Mouse (Mus musculus) splenic B cell, adult 2 months (primary cell): Measurements from ENCODE around the gene Zfp472.

Experiments used
- DNase-seq: peaks from one replicate; pipeline ENCODE4 v3.0.0-alpha.2; 2011; ENCODE audit warnings: low read depth, low spot score
- H3K27me3 ChIP-seq: 2 replicates; pipeline ENCODE4 v1.6.1; 2012; ENCODE audit warnings: mild to moderate bottlenecking, low read length, moderate library complexity, mixed read lengths; ENCODE audit not compliant: control insufficient read depth, poor library complexity, insufficient read depth, severe bottlenecking
- H3K36me3 ChIP-seq: 2 replicates; pipeline ENCODE4 v1.6.1; 2012; ENCODE audit warnings: mild to moderate bottlenecking, low read length, moderate library complexity, mixed read lengths; ENCODE audit not compliant: control insufficient read depth, poor library complexity, insufficient read depth, severe bottlenecking

Gene Zfp472

DNA sequence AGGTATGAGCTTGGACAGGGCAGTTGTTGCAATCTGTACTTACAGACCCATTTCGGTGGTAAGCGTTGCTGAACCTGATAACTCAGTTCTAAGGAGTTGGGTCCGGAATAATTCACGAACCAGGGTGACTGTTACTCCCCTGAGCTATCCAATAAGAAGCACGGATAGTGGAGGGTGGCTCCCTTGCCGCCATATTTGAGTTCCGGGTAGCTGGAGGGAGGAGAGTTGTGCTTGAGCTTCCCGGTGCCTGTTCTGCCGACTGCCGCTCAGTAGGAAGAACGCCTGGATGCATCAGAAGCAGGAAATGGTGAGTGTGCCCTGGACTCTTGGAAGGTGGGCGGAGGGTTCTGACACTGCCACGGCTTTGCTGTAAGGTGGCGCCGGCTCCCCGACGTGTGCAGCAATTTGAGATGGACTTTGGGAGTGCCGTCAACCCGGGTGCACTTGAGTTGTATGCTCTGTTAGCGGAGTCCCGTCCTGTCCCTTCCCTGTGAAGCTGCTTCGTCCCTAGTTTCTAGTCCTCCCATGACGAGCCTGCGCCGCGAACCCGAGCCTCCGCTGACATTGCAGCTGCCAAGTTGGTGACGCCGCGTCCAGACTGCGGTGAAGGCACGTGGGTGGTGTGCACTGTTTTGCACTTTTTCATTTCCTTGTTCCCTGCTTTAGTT is at the start of gene Zfp472:
Gene Zfp472, plus strand, starts transcription at position 192 of the 668 bp plus-strand sequence.
- H3K27me3 ChIP-seq: no peaks in the 10 kb centered on the region
- peak; percentile 94 for DNase-seq
- H3K36me3 ChIP-seq: no peaks in the 10 kb centered on the region

DNA sequence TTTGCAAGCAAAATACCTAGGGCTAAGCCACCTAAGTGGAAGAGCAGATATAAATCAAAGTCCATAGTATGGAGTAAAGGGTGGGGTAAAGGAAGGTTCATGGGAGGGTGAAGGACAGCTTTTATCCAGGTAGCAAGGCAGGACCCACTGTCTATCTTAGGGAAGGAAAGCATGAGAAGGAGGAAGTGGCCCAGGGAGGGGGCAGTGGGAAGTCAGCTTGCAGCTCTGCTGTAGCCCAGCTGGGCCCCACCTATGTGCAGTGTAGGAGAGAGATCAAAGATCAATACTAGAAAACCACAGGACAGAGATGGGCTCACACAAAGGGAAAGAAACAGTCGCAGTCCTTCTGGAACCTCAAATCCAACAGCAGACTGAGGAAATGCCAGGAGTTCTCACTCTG is 49.5 kb upstream of the Zfp472 start:
- Histone ChIP-seq H3K27me3 (no peaks in the 10 kb centered on the region), H3K36me3 (no peaks in the 10 kb centered on the region)
- DNase-seq: no peak

DNA sequence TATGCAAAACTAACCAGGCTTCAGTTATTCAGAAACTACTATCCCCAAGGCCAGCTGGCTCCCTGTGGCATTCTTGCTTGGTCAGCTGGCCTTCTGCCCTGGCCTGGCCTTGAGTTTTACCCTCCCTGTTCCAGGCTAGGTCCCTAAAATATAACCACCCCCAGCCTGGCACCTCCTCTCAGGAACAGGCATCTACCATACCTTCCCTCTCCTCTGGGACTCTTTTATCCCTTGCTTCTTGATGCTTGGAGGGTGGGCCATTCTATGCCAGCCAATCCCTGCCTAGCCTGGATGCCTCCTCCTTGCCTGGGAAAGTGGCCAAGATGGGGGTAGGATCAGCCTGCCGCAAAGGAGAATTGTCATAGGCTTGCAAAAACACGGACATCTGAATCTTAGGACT is 48.5 kb upstream of the Zfp472 start, which contains the start of gene Cyp4f14:
Gene Cyp4f14, minus strand, starts transcription at position 212 of the 400 bp plus-strand sequence.
- Histone ChIP-seq H3K27me3 (no peaks in the 10 kb centered on the region), H3K36me3 (no peaks in the 10 kb centered on the region)
- DNase-seq: no peak

DNA sequence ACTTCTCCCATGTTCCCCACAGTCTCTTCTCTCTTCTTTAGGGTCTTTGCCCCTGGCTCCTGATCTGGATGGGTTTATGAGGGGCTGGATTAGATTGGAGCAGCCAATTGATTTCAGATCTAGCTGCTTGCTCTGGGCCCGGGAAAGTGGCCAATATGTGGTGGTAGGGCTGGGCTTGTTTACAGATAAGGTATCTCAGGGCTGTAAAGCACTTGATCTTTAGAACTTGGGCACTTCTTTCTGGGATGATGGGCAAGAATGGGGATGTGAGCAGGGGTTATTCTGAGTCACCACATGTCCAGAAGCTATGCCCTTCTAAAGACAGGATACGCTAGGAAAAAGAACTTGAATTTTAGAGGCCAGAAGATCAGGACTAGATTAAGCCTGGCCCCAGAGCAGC is 46.5 kb upstream of the Zfp472 start:
- Histone ChIP-seq H3K27me3 (no peaks in the 10 kb centered on the region), H3K36me3 (no peaks in the 10 kb centered on the region)
- no peak for DNase-seq

DNA sequence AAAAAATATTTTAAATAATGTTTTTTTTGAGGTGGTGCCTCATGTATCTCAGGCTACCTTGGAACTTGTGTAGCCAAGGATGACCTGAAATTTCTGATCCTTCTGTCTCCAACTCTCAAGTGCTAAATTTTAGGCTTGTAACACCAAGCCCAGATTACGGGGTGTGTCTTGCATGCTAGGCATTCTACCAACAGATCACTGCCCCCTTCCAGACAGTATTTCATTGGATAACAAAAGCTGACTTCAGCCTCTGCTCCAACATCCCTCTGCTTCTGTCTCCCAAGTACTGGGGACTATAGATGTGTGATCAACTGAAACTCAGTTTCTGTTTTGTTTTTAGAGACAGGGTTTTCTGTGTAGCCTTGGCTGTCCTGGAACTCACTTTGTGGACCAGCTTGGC is 41.9 kb upstream of the Zfp472 start:
- H3K27me3 ChIP-seq: no peaks in the 10 kb centered on the region
- no peak for DNase-seq
- no peaks in the 10 kb centered on the region for H3K36me3 ChIP-seq

DNA sequence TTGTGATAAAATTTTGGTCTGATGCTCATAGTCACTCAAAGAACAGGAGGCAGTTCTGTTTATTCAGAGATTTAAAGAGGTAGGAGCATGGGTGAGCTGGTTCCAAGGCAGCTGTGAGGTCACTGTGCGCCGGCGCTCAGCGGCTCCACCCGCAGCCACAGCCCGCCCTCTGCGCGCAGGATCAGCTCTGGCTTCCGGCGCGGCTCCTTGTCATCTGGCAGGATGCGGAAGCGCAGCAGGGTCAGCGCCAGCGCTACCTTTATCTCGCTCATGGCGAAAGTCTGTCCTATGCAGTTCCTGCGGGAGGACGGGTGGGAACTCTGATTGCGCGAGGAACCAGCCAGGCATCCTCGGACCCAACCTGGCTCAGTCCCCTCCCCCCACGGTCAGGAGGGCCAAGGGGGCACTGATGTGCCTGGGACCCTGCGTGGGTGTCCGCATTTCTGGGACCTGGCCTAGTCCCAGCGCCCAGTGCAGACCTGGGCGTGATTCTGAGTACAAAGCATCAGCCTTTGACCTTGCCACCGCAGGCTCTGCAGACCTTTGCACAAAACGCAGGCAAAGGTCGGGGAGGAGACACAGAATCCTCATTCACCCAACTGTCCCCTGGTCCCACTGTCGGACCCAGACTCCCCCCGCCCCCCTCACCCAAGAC is 40.8 kb upstream of the Zfp472 start:
- peak; percentile 76 for DNase-seq
- H3K27me3 ChIP-seq: no peaks in the 10 kb centered on the region
- H3K36me3 ChIP-seq: no peaks in the 10 kb centered on the region

DNA sequence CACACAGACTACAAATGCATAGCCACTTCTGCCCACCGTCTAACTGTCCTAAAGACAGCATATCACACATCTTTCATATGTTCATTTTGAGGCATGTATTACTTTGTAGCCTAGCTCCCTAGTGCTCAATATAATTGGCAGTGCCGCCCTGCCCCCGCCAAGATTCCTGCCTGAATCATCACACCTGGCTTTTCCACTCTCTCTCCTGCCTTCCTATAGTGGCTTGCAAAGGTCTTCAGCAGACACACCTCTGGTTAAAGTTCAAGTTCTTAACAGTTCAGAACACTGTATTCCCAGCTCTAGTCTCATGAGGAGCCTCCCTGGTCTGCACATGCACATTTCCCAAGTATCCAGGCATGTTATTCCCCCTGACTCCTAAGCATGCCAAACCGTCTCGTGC is 37.8 kb upstream of the Zfp472 start:
- Histone ChIP-seq H3K27me3 (no peaks in the 10 kb centered on the region), H3K36me3 (no peaks in the 10 kb centered on the region; the same call in 1 of the 2 replicates)
- DNase-seq: no peak

DNA sequence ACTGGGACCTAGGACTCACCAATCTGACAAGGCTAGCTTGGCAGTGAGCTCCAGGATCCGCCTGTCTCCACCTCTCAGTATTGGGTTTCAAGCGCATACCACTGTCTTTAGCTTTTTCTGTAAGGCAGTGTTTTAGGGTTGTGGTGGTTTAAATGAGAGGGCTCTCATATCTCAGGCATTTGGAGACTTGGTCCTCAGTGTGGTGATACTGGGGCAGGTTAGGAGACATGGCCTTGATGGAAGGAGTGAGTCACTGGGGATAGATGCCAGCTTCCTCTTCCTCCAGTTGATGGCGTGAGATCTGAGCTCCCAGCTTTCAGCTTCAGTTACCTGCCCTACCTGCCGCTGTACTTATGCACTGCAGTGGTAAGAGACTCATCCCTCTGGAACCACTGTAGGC is 25.8 kb upstream of the Zfp472 start:
- Histone ChIP-seq H3K36me3 (no peaks in the 10 kb centered on the region; the same call in 1 of the 2 replicates), H3K27me3 (no peaks in the 10 kb centered on the region)
- peak; percentile 18 for DNase-seq

DNA sequence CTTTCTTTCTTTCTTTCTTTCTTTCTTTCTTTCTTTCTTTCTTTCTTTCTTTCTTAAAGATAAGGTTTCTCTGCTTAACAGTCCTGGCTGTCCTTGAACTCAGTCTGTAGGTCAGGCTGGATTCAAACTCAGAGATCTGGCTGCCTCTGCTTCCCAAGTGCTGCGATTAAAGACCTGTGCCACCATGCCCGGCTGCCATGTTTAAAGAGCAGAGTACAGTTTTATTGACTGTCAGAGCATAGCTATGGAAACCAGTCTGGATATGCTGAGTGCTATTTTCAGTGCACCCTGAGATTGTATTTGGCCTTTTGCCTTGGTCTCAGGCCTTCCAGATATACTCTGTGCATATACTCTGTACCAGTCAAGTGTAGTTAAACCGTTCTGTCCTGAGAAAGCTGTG is 22.0 kb upstream of the Zfp472 start:
- Histone ChIP-seq H3K27me3 (no peaks in the 10 kb centered on the region), H3K36me3 (no peaks in the 10 kb centered on the region)
- DNase-seq: no peak

DNA sequence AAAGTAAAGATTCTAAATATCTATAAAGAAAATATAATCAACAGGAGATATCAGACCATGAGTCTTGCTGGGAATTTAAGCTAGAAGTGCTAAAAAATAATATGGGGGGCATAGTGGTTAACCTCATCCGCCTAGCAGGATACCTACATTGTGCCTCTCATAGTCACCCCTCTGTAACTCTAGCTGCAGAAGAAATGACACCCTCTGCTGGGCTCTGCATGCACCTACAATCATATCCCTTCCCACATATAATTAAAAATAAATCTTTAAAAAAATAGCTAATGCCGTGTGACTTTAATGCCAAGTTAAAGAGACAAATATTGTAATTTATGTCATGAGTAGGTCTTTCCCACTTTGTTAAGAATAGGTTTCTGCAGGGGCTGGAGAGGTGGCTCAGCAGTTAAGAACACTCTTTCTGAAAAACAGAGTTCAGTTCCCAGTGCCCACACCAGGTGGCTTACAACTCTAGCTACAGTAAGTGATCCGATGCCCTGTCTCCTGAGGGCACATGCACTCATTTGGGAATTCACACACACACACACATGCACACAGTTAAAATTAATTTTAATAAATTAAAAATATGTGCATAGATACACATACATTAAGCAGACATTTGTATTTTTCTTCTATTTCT is 21.1 kb upstream of the Zfp472 start:
- peak; percentile 37 for DNase-seq
- no peaks in the 10 kb centered on the region for H3K27me3 ChIP-seq
- no peaks in the 10 kb centered on the region for H3K36me3 ChIP-seq

DNA sequence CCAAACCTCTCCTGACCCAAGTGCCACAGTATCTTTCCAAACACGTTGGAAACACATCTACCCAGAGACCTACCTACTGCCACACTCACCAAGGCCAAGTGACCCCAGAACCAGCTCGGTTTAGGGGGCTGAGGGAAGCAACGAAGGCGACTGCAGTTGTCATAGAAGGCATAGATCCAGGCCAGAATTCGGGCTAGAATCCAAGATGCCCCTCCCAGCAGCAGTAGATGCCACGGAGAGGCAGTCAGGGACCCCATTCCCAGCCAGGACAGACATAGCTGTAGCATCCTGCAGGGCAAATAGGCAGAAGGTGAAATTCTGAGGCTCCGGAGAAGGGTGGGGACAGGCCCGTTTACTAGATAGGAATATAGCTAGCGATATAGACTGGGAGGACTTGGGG is 18.9 kb upstream of the Zfp472 start:
- H3K36me3 ChIP-seq: no peaks in the 10 kb centered on the region
- DNase-seq: no peak
- no peaks in the 10 kb centered on the region for H3K27me3 ChIP-seq

DNA sequence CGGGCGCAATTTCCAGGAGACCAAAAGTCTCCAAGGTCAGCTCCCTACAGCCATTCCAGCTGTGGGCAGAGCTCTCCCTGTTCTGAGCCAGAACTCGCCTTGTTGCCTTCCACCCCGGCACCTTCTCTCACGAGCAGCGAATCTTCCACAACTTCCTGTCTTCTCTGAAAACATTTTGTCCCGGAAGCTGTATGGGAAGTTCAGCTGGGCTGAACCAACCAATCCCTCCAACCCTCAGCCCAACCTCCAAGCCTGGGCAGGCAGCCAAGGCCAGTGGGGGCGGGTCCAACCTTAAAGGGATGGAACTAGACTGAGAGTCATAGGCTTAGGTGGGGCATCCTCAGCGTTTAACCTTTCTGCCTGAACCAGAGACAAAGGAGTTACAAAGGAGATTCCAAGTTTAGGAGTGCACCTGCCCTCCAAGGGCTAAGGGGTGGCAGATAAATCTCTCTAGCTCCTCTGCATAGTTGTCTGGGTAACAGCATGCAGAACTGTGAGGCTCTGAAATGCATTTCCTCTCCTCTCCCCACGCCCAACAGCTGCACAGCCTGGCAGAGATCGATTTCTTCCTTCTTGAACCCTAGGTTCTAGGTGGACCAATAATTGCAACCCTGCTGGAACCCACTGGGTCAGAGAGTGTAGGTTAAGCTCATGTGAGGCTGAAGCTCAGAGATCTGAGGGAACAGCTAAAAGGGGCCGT is 18.2 kb upstream of the Zfp472 start, which contains the start of gene Cyp4f13:
Gene Cyp4f13, minus strand, starts transcription at position 188 of the 700 bp plus-strand sequence.
- H3K27me3 ChIP-seq: no peaks in the 10 kb centered on the region

DNA sequence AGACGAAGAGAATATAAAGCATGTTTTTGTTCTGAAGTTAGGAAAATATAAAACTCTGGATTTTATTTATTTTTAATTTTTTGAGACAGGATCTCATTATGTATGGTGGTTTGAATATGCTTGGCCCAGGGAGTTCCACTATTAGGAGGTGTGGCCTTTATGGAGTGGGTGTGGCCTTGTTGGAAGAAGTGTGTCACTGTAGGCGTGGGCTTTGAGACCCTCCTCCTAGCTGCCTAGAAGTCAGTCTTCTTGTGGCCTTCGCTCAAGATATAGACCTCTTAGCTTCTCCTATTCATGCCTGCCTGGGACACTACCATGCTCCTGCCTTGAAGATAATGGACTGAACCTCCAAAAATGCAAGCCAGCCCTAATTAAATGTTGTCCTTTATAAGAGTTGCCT is 15.5 kb upstream of the Zfp472 start:
- DNase-seq: no peak
- no peaks in the 10 kb centered on the region for H3K27me3 ChIP-seq
- H3K36me3 ChIP-seq: no peaks in the 10 kb centered on the region

More for the DNA sequence above, 18.2 kb upstream of the Zfp472 start, which contains the start of gene Cyp4f13:
- no peaks in the 10 kb centered on the region for H3K36me3 ChIP-seq
- DNase-seq: peak; percentile 91

DNA sequence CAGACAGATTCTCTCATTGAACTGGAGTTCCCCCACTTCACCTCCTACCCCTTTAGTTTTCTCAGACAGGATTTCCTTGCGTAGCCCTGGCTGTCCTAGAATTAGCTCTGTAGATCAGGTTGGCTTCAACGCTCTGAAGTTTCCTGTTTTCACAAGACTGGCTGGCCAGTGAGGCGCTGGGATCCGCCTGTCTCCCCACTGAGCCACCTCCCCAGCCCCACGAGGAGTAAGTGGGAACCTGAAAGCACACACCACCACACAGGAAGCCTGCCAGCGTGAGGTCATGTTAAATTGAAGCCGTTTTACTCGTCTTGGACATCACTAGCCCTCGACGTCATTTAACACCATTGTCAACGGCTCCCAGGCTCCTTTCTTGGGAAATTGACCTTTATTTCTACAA is 14.6 kb upstream of the Zfp472 start:
- DNase-seq: no peak
- H3K36me3 ChIP-seq: no peaks in the 10 kb centered on the region

DNA sequence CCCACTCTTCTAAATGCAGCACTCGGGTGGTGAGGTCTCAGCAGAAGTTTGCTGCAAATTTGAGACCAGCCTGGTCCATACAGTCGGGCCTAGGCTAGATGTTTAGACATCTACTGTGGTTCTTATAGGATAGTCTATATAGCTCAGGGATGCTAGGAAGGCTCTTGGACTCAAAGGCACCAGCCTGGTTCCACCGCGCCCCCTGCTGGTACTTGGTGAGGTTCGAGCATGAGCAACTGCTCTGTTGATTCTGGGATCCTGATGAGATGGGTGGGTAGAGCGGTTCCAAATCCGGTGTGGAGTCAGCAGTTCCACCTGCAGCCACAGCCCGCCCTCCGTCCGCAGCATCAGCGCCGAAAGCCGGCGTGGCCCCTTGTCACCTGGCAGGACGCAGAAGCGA is 14.2 kb upstream of the Zfp472 start:
- Histone ChIP-seq H3K27me3 (no peaks in the 10 kb centered on the region), H3K36me3 (no peaks in the 10 kb centered on the region)
- peak; percentile 86 for DNase-seq

More for the DNA sequence above, 14.6 kb upstream of the Zfp472 start:
- H3K27me3 ChIP-seq: no peaks in the 10 kb centered on the region
